Mouse (Mus musculus) activated CD4-positive, CD25-positive, alpha-beta regulatory T cell, adult 9 weeks (primary cell): ENCODE measurements around the gene Svep1. TPM values are rescaled to one million over a fixed set of nuclear protein-coding genes. Genes with fewer than 3 reads are reported as not detected.

Experiments used
- polyA plus RNA-seq: library from polyadenylated mRNA; unstranded; fragments of 100-300 nt; shearing (Covaris generic); gene quantifications from one replicate; pipeline ENCODE4 v1.2.1, GENCODE M21; 2017

The Svep1 gene
- not detected for polyA plus RNA-seq

DNA sequence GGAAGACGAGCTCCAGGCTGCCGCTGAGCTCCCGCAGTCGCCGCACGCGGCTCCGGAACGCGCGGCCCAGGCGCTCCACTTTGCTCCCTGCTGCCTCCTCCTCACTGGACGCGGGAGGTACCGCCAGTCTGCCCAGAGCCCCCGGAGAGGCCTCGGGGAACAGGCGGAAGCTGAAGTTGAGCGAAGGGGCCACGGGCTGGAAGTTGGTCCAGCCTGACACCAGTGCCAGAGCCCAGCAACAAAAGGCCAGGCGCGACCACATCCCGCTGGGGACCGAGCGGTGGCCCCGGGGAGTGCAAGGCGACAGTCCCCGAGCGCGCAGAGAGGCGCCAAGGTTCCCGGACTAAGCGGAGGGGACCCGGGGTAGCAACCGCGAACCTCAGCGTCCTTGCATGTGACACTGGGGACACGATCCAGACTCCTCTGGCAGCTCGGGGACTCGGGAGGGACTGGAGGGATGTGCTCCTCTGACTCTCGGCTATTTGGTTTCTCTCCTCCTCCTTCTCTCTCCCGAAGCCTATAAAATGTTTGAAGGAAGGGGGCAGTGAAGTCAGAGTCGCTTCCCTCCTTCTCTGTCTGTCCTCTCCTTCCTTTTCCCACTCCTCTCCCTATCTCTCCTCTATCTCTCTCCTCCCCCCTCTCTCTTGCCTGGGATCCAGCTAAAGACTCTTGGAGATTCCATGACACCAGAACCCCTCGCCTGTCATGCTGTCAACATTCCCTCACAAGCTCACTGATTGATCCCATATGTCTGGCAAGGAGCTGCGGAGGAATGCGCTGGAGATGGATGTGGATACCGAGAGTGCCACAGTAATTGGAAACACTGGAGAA is at the start of gene Svep1:
Svep1 (minus strand) TSS at position 745 of the 831 bp plus-strand sequence.

DNA sequence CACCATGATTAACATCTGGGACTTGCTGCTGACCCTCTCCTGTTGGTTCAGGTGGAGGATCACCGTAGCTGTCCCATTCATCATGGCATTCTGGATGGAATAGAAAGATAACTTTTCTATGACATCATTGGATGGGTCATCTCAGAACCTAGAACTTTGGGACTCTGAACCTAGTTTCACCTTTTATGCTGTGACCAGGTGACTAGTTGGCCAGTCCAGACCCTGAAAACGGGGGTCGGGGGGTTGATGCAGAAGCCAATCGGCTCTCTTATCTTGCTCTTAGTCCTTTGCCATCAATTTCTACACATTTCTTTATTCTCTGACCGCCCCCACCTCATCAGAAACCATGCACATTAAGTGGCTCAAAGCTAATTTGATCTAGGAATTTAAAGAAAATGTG is 197.6 kb downstream of the Svep1 start, which contains the start of gene Txndc8:
Txndc8 (minus strand) TSS at position 101 of the 400 bp plus-strand sequence.

Other genes with a start within 250 kb of the Svep1 start
- gene Txndc8, start 197.7 kb downstream of the Svep1 start, polyA plus RNA-seq, result not detected
- gene Musk, start 79.1 kb upstream of the Svep1 start, polyA plus RNA-seq, result not detected